Mouse (Mus musculus): ENCODE measurements around the gene Plcb2. TPM values are rescaled to one million over a fixed set of nuclear protein-coding genes. Genes with fewer than 3 reads are reported as not detected.

Gene Plcb2
- polyA plus RNA-seq, 1 experiment from 2014 or later = 3.2 TPM

GRCm38 (mm10) chr2:118697955-118698354 lies 30.3 kb downstream of the Plcb2 start:
- no peaks in the 10 kb centered on the region for H3K9me3 ChIP-seq (replicated peaks)
- no peak overlapping the region for H3K4me3 ChIP-seq
- peaks cover 64% of the 10 kb centered on the region for H3K4me1 ChIP-seq (replicated peaks)
- no peak for ATAC-seq (replicated peaks; ENCODE audit: insufficient number of reproducible peaks, insufficient read depth, low FRiP score, low read depth)
- WGBS = 43% methylated on average over 7 of the region's 7 CpGs
- no peak overlapping the region for H3K4me2 ChIP-seq
- H3K27me3 ChIP-seq = peaks cover 51% of the 10 kb centered on the region
- no peak overlapping the region for H3K9ac ChIP-seq
- no peaks in the 10 kb centered on the region for H3K36me3 ChIP-seq
- peak overlapping the region; percentile 78 for H3K27ac ChIP-seq

- H3K4me2 ChIP-seq = peak overlapping the region; percentile 7; the same call in 1 of the 2 replicates
- H3K27me3 ChIP-seq = peaks cover 45% of the 10 kb centered on the region
These were observed 30.8 kb downstream of the Plcb2 start for GRCm38 (mm10) chr2:118697311-118697877.

DNA sequence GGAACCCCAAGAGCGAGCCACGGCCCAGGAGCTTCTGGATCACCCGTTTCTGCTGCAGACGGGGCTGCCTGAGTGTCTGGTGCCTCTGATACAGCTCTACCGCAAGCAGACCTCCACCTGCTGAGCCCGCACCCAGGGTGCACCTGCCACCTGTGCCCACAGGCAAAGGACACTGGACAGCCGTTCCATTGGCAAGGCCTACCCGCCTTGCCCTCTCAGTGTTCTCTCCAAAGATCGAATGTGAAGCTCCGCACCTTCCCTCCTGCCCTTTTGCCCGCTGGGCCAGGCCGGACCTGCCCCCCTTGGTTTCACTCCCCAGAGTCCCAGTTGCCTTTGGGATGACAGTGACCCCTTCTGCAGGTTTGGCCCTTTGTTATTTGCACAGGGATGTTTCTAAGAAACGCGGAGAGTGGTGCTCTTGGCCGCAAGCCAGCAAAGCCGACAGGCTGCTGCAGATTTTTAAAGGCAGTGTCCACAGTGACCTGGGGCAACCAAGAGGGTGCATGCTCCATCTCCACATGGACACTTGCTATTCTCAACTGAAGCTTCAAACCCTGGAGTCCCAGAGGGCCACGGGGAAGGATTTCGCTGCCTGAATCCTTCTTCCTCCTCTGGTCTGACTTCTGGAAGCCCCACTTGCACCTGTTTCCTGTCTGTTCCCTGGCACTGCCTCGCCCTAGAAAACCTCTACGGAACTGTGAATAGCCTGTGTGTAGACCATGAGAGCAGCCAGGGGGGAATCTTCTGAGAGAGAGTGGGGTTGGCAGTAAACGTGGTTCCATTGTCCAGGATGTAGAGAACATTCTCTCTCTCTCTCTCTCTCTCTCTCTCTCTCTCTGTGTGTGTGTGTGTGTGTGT lies 31.6 kb downstream of the Plcb2 start:
- H3K9ac ChIP-seq = no peak overlapping the region
- no peak overlapping the region for H3K4me3 ChIP-seq
- H3K27me3 ChIP-seq = peaks cover 38% of the 10 kb centered on the region
- no peak for ATAC-seq (replicated peaks; ENCODE audit: insufficient number of reproducible peaks, insufficient read depth, low FRiP score, low read depth)
- H3K4me2 ChIP-seq = no peak overlapping the region
- no peaks in the 10 kb centered on the region for H3K9me3 ChIP-seq (replicated peaks)
- peaks cover 53% of the 10 kb centered on the region for H3K4me1 ChIP-seq (replicated peaks)
- H3K27ac ChIP-seq = 0 out of 2 replicates have a peak overlapping the region, but pooled peaks have one; percentile 19
- 36% methylated on average over 21 of the region's 21 CpGs for WGBS
- no peaks in the 10 kb centered on the region for H3K36me3 ChIP-seq

More at GRCm38 (mm10) chr2:118697311-118697877, 30.8 kb downstream of the Plcb2 start:
- Histone ChIP-seq H3K4me3 (no peak overlapping the region), H3K4me1 (replicated peaks) (peaks cover 58% of the 10 kb centered on the region), H3K9ac (no peak overlapping the region), H3K36me3 (no peaks in the 10 kb centered on the region), H3K27ac (peak overlapping the region; percentile 78), H3K9me3 (replicated peaks) (no peaks in the 10 kb centered on the region)
- ATAC-seq (replicated peaks; ENCODE audit: insufficient number of reproducible peaks, insufficient read depth, low FRiP score, low read depth) = no peak
- WGBS = 36% methylated on average over 5 of the region's 5 CpGs

- no peak overlapping the region for H3K9ac ChIP-seq
- no peak overlapping the region for H3K4me2 ChIP-seq
- H3K27me3 ChIP-seq = peaks cover 29% of the 10 kb centered on the region
- peaks cover 43% of the 10 kb centered on the region for H3K4me1 ChIP-seq (replicated peaks)
- H3K27ac ChIP-seq = no peak overlapping the region
- no peak for ATAC-seq (replicated peaks; ENCODE audit: insufficient number of reproducible peaks, insufficient read depth, low FRiP score, low read depth)
- H3K36me3 ChIP-seq = no peaks in the 10 kb centered on the region
- 26% methylated on average over 11 of the region's 11 CpGs for WGBS
- no peak overlapping the region for H3K4me3 ChIP-seq
- no peaks in the 10 kb centered on the region for H3K9me3 ChIP-seq (replicated peaks)
These were observed 32.5 kb downstream of the Plcb2 start for GRCm38 (mm10) chr2:118695677-118696232.

DNA sequence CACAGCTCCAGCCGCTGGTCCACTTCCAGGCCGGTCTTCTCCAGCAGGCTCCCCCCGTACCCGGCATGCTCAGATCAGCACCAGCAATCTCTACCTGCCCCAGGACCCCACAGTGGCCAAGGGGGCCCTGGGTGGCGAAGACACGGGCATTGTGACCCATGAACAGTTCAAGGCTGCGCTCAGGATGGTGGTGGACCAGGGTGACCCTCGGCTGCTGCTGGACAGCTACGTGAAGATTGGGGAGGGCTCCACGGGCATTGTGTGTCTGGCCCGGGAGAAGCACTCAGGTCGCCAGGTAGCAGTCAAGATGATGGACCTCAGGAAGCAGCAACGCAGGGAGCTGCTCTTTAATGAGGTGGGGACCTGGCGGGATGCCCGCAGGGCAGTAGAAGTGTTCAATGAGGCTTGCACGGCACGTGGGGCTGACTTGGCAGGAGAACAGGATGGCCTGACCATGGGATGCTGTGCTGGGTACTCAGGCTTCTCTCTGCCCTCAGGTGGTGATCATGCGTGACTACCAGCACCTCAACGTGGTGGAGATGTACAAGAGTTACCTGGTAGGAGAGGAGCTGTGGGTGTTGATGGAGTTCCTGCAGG lies 34.8 kb downstream of the Plcb2 start:
- no peak for ATAC-seq (replicated peaks; ENCODE audit: insufficient number of reproducible peaks, insufficient read depth, low FRiP score, low read depth)
- Histone ChIP-seq H3K9me3 (replicated peaks) (no peaks in the 10 kb centered on the region), H3K27ac (no peak overlapping the region), H3K4me1 (replicated peaks) (peaks cover 28% of the 10 kb centered on the region), H3K9ac (no peak overlapping the region), H3K4me3 (no peak overlapping the region), H3K36me3 (no peaks in the 10 kb centered on the region), H3K27me3 (peaks cover 18% of the 10 kb centered on the region), H3K4me2 (no peak overlapping the region)
- WGBS = 84% methylated on average over 19 of the region's 19 CpGs

DNA sequence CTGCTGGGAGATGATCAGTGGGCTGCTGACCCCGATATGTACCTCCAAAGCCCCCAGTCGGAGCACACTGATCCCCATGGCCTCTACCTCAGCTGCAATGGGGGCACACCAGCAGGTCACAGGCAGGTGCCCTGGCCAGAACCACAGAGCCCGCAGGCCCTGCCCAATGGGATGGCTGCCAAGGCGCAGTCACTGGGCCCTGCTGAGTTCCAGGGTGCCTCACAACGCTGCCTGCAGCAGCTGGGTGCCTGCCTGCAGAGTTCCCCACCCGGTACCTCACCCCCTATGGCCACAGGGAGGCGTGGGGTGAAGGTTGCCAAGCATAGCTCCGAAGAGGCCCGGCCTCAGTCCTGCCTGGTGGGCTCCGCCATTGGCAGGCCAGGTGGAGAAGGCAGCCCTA lies 38.4 kb downstream of the Plcb2 start:
- H3K27me3 ChIP-seq = peaks cover 12% of the 10 kb centered on the region
- peaks cover 3% of the 10 kb centered on the region; the same call in 1 of the 2 replicates for H3K4me1 ChIP-seq (replicated peaks)
- H3K36me3 ChIP-seq = no peaks in the 10 kb centered on the region
- 69% methylated on average over 10 of the region's 10 CpGs for WGBS
- ATAC-seq (replicated peaks; ENCODE audit: insufficient number of reproducible peaks, insufficient read depth, low FRiP score, low read depth) = no peak
- no peak overlapping the region for H3K4me3 ChIP-seq
- H3K9me3 ChIP-seq (replicated peaks) = no peaks in the 10 kb centered on the region
- H3K27ac ChIP-seq = no peak overlapping the region
- no peak overlapping the region for H3K9ac ChIP-seq
- no peak overlapping the region for H3K4me2 ChIP-seq

- H3K4me2 ChIP-seq = no peak overlapping the region
- ATAC-seq (replicated peaks; ENCODE audit: insufficient number of reproducible peaks, insufficient read depth, low FRiP score, low read depth) = no peak
- H3K36me3 ChIP-seq = no peaks in the 10 kb centered on the region
- H3K27me3 ChIP-seq = peaks cover 8% of the 10 kb centered on the region; the same call in 1 of the 2 replicates
- H3K27ac ChIP-seq = no peak overlapping the region
- no peak overlapping the region for H3K4me3 ChIP-seq
- peaks cover 9% of the 10 kb centered on the region for H3K4me1 ChIP-seq (replicated peaks)
- no peaks in the 10 kb centered on the region for H3K9me3 ChIP-seq (replicated peaks)
- 91% methylated on average over 3 of the region's 3 CpGs for WGBS
- H3K9ac ChIP-seq = no peak overlapping the region
These were observed 40.4 kb downstream of the Plcb2 start for GRCm38 (mm10) chr2:118687791-118688190.

- H3K9me3 ChIP-seq (replicated peaks) = no peaks in the 10 kb centered on the region
- H3K27ac ChIP-seq = no peak overlapping the region
These were observed 41.5 kb downstream of the Plcb2 start for GRCm38 (mm10) chr2:118686693-118687092.

GRCm38 (mm10) chr2:118685088-118685487 lies 43.1 kb downstream of the Plcb2 start:
- WGBS = 66% methylated on average over 4 of the region's 4 CpGs
- ATAC-seq (replicated peaks; ENCODE audit: insufficient number of reproducible peaks, insufficient read depth, low FRiP score, low read depth) = no peak
- no peak overlapping the region for H3K27ac ChIP-seq
- H3K9ac ChIP-seq = no peak overlapping the region
- H3K4me1 ChIP-seq (replicated peaks) = peaks cover 18% of the 10 kb centered on the region
- H3K4me3 ChIP-seq = no peak overlapping the region
- no peaks in the 10 kb centered on the region for H3K9me3 ChIP-seq (replicated peaks)
- H3K36me3 ChIP-seq = no peaks in the 10 kb centered on the region
- H3K27me3 ChIP-seq = peaks cover 12% of the 10 kb centered on the region
- no peak overlapping the region for H3K4me2 ChIP-seq

More at GRCm38 (mm10) chr2:118686693-118687092, 41.5 kb downstream of the Plcb2 start:
- ATAC-seq (replicated peaks; ENCODE audit: insufficient number of reproducible peaks, insufficient read depth, low FRiP score, low read depth) = no peak
- no peak overlapping the region for H3K9ac ChIP-seq
- no peak overlapping the region for H3K4me2 ChIP-seq
- peaks cover 18% of the 10 kb centered on the region for H3K4me1 ChIP-seq (replicated peaks)
- H3K27me3 ChIP-seq = peaks cover 8% of the 10 kb centered on the region; the same call in 1 of the 2 replicates
- H3K4me3 ChIP-seq = no peak overlapping the region
- WGBS = 40% methylated on average over 8 of the region's 8 CpGs
- no peaks in the 10 kb centered on the region for H3K36me3 ChIP-seq

DNA sequence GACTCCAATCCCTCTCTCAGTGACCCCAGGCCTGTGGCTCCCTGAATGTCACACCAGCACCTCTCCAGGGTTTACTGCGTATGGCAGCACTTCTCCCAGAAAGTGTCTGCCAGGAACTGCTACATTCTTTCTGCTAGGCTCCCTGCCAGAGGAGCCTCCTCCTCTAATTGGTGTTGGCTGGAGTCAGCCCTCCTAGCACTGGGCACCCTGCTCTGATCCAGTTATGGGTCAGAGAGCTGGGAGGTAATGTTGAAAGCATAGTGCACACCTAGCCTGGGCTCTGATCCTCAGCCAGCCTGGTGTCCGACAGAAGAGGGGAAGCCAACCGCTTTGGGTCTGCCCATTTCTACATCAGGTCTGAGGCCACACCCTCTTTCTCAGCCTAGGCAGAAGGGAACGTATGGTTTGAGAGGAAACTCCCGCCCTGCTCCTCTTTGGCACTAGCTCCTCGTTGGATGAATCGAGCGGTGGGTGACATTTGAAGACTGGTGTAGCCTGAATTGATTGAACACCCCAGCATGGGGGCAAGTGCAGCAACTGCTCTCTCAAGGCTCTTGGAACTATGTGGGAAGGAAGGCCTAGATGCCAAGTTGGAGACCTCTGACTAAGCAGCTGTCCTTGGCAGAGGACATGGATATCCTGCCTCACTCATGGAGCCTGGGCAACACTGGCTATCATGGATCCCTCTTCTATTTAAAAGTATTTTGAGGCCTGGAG lies 45.5 kb downstream of the Plcb2 start:
- H3K27ac ChIP-seq = peak overlapping the region; percentile 57
- no peaks in the 10 kb centered on the region for H3K9me3 ChIP-seq (replicated peaks)
- H3K27me3 ChIP-seq = peaks cover 21% of the 10 kb centered on the region
- no peak overlapping the region for H3K4me3 ChIP-seq
- 43% methylated on average over 8 of the region's 8 CpGs for WGBS
- peak; percentile 69 for ATAC-seq (replicated peaks; ENCODE audit: insufficient number of reproducible peaks, insufficient read depth, low FRiP score, low read depth)
- peaks cover 23% of the 10 kb centered on the region for H3K4me1 ChIP-seq (replicated peaks)
- H3K9ac ChIP-seq = no peak overlapping the region
- no peak overlapping the region for H3K4me2 ChIP-seq
- no peaks in the 10 kb centered on the region for H3K36me3 ChIP-seq

- ATAC-seq (replicated peaks; ENCODE audit: insufficient number of reproducible peaks, insufficient read depth, low FRiP score, low read depth) = no peak
- no peaks in the 10 kb centered on the region for H3K9me3 ChIP-seq (replicated peaks)
- peaks cover 38% of the 10 kb centered on the region for H3K4me1 ChIP-seq (replicated peaks)
- peaks cover 38% of the 10 kb centered on the region for H3K27me3 ChIP-seq
- no peak overlapping the region for H3K27ac ChIP-seq
- no peaks in the 10 kb centered on the region for H3K36me3 ChIP-seq
- WGBS = 87% methylated on average over 6 of the region's 6 CpGs
- H3K9ac ChIP-seq = no peak overlapping the region
- no peak overlapping the region for H3K4me3 ChIP-seq
- no peak overlapping the region for H3K4me2 ChIP-seq
These were observed 47.3 kb downstream of the Plcb2 start for GRCm38 (mm10) chr2:118680926-118681325.
